Mouse (Mus musculus) urinary bladder, postnatal 36 days (tissue): ENCODE results near the gene Tmem130.
"Not testable (repeated sequence)": the region's sequence is repeated elsewhere in the genome, so short reads cannot be mapped to it uniquely, and the experiment has no call there.

ENCODE experiments used
- DNase-seq, 2 experiments: peaks; one replicate each; pipeline ENCODE4 v3.0.0; 2022; ENCODE audit warnings: low spot score in 2 of 2, mixed read lengths in 1 of 2

The Tmem130 gene

GRCm38 (mm10) chr5:144761161-144761868 lies at the start of gene Tmem130:
TSS of gene Tmem130 (minus strand) at chr5:144761818.
- DNase-seq = no peak

DNA sequence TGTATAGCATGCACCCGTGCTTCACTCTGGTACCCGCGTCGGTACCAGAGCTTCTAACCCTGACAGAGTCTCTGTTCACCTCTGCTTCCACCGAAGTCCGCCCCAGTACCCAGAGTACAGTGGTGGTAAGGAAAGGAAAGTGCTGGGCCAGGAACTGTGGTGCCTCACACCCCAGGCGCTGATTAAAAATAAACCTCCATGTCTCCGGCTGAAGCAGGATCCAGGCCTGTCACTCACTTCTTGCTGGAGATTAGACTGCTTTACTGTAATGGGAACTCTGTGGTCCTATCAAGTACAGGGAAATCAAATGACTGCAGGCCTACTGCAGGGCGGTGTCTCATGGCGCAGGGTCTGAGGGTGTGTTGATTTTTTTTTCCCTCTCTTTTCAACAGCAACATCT lies 45.3 kb upstream of the Tmem130 start:
- no peak for DNase-seq

DNA sequence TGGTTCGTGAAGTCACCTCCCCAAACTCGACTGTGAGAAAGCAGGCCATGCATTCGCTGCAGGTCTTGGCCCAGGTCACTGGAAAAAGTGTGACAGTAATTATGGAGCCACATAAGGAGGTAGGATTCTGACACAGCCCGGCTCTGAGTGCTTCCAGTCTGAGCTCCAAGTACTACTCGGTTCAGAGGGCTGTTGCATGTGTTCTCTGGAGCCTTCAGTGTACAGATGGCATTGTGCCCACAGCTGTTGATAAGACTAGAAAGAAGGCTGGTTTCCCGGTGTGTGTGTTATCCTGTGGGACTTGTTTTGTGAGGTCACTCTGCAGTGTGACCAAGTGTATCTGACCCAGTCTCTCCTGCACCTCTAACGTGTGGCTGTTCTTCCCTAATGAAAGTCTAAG lies 42.6 kb upstream of the Tmem130 start:
- DNase-seq = no peak

- no peak for DNase-seq
These were observed 41.4 kb upstream of the Tmem130 start for GRCm38 (mm10) chr5:144803066-144803465.

DNA sequence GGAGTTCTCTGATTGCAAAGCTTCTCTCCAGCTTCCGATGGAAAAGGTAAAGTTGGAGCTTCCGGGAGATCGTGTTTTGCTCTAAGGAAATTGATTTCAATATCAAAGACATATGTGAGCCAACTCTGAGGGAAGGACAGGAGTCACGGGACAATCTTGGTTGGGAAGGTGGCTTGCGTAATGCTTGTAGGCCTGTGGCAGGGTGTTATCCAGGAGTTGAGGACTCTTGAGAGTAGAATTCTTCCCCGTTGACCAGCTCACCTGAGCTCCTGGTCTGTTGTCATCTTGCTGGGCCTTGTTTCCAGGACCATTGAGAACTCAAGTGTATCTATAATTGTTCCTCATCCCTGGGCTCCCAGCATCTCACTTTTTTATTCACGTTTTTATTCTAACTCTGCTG lies 35.5 kb upstream of the Tmem130 start:
- DNase-seq = no peak

- DNase-seq = no peak
These were observed 33.1 kb upstream of the Tmem130 start for GRCm38 (mm10) chr5:144794687-144795086.

DNA sequence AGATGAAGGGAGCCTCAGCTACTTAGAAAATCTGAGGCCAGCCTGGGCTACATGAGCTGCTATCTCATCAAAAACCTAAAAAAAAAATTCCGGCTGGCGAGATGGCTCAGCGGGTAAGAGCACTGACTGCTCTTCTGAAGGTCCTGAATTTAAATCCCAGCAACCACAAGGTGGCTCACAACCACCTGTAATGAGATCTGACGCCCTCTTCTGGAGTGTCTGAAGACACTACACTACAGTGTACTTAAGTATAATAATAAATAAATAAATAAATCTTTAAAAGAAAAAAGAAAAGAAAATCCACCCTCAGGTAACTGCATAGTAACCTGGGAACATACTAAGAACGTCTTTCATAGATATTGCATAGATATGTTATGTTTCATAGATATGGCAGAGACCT lies 31.8 kb upstream of the Tmem130 start:
- DNase-seq = no peak

GRCm38 (mm10) chr5:144786464-144786863 lies 24.8 kb upstream of the Tmem130 start:
- DNase-seq = no peak

DNA sequence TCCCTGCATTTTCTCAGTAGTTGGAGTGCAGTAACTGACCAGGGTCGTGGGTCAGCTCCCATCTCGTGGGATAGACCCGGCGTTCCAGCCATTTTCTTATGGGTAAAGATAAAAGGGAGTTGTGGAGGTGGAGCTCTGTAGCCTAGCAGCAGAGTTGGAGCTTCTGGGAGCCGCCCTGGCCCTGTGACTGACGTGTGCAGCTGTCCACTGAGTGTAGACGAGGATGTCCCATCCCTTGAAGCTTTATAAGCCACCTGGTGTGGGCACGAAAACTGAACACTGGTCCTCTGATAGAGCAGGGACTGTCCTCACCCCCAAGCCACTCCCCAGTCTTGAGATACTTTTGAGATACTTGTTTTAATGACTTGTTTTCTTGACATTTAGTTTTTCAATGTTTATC lies 19.0 kb upstream of the Tmem130 start:
- DNase-seq = no peak

- DNase-seq = no peak
These were observed 11.6 kb upstream of the Tmem130 start for GRCm38 (mm10) chr5:144773231-144773630.

- no peak for DNase-seq
These were observed 7.5 kb upstream of the Tmem130 start for GRCm38 (mm10) chr5:144769067-144769482.

DNA sequence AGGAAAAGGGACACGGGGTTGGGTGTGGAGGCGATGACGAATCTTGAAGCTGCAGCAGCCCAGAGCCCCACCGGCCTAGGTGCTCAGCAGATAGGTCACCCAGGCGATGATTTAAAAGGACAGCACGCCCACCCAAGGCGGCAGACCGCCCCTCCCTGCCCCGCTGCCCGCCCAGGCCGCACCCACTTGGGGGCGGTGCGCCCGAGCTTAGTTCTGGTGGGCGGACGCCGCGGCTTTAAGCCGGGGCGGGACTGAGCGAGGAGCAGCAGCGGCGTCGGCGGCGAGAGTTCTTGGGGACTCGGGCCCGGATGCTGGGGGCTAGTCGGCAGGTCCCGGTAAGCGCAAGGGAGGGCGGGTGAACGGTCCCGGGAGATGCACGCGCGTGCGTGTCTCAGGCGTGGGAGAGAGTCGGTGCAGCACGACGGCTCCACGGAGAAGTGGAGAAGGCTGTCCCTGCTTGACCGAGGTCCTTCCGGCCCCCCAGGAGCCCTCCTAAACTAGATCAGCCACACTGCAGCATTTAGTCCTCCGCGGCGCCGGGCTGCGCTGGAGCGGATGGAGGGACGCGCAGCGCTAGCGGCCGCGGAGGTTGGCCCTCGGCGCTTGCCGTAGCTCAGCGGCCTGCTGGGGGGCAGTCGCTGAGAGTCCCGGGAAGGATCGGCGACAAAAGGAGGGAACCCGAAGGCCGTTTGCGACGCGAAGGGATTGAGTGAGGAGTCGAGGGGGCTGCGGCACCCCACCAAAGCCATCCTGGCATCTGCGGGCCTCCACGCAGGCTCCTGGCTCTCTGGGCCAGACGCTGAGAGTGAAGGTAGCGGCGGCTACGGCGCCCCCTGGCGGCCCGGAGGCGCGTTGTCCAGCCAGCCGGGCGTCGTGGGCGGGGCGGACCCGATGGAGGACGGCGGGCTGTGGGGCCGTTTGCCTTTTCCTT lies 6.6 kb upstream of the Tmem130 start:
- peak; percentile 85 to 87 for DNase-seq

DNA sequence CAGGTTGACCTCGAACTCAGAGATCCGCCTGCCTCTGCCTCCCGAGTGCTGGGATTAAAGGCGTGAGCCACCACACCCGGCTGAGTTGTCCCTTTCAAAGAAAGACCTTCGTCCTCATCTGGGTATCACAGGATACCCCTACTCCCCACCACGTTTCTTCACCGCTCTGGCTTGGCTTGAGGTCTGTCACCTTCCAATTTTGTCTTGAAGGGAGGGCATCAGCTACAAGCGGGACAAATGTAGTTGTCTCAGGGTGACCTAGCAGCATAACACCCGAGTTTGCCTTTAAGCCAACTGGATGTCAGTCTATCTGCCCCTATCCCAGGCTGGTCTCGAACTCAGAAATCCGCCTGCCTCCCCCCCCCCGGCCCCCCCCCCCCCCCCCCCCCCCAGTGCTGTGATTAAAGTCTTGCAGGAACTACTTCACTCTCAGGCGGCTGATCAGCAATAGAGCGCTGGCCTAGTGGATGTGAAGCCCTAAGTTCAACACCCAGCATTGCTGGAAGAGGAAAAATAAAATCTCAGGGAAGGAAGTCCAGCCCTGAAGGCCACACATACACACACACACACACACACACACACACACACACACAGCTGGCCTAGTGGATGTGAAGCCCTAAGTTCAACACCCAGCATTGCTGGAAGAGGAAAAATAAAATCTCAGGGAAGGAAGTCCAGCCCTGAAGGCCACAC lies 5.6 kb upstream of the Tmem130 start, which contains the start of gene Trrap:
Gene Trrap, plus strand, starts transcription at position 627 of the 693 bp plus-strand sequence.
- DNase-seq = not testable (repeated sequence)

DNA sequence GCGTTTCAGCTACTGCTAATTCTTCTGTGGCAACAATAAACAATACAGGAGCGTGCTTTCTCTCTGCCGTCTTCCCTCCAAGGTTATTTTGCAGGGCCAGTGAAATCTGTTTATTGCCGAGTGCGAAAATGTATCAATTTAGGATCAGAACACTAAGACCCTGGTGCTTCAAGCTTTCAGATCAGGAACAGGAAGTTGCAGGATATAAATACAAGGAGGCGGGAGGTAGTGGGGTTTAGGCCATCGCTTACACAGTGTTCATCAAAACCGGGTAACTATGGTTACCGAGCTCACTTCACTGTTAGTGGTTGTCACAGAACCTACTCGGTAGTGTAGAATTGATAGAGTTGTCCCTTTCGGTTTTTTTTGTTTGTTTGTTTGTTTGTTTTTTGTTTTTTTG lies 5.0 kb upstream of the Tmem130 start:
- DNase-seq = no peak

DNA sequence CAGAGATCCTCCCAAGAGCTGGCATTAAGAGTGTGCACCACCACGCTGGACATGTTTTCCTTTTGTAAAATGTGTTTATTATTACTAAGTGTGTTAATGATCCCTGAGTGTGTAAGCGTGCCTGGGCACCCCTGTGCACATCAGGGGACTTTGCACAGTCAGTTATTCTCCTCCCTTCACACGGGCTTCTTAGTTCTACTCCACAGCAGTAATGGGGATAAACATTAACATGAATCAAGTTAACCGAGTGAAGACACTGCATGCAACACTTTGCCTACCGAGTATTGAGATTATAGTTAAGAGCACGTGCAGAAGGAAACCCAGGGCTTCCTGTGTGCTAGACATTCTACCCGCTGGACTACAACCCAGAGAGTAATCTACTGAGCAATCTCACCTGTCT lies 4.4 kb upstream of the Tmem130 start:
- no peak for DNase-seq

DNA sequence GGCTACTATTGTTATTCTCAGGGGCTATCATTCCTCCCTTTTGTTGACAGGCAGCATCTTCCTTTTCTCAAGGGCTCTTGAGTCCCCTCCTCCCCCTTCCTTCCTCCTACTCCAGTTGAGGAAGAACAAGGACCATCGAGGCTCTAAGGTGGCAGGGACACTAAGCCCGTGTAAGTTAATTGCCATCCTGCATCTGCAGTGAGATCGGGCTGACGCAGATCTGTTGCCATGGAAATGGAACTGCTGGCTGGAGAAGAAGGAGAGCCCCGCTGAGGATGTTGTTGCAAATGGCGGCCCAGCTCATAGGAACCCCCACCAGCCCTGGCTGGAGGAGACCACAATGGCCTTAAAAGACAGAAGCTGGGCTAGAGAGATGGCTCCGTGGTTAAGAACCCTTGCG lies 3.2 kb downstream of the Tmem130 start:
- no peak for DNase-seq

- no peak for DNase-seq
These were observed 4.2 kb downstream of the Tmem130 start for GRCm38 (mm10) chr5:144757402-144757801.

GRCm38 (mm10) chr5:144755191-144755590 lies 6.4 kb downstream of the Tmem130 start:
- DNase-seq = no peak

DNA sequence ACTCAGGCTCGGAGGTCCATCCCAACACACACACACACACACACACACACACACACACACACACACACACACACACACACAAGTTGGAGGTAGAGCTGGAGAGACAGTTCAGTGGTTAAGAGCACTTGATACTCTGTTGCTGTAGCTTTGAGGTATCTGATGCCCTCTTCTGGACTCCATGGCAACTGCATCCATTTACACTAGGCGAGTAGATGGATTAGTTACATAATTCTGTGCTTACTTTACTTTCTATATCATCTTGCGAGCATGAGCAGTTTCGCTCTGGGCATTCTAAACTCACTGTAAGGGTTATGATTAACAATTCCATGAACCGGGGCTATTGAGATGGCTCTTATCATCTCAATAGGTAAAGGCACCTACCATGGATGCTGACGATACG lies 8.6 kb downstream of the Tmem130 start:
- DNase-seq = peak; percentile 30 to 48

DNA sequence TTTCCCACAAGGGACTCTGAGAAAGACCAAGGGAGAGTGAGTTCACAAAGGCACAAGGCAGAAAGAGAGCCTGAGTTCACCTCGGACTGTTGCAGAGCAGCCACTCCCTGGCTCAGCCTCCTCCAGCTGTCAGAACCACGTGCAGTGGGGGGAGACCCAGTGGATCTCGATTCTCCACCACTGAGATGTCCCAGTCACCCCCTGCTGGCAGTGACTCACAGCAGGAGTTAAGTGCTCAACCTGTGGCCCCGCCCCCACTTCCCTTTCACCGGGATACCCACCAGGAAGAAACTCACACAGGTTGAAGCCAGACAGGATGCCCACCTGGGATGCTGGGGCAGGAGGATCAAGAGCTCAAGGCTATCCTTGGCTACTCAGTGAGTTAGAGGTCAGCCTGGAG lies 9.2 kb downstream of the Tmem130 start:
- DNase-seq = no peak

DNA sequence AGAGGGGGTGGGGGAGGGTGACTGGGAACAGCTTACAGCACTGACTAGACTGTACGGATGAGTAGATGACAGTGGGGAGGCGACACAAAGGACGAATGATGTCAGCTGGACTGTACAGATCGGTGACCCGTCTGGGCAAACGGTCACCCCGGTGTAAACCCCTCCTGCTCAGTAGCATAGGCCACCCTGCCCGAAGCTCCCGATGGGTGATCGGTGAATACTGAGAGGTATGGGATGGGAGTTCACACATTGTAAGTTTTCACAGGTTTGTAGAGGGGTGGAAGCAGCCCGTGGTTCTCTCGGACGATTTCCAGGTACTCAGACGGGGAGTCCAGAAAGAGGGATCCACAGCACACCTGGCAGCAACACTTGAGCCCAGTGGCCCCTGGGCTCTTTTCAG lies 24.5 kb downstream of the Tmem130 start:
- DNase-seq = no peak

- peak; percentile 39 to 61 for DNase-seq
These were observed 26.7 kb downstream of the Tmem130 start for GRCm38 (mm10) chr5:144734949-144735348.
